Mouse (Mus musculus): Measurements from ENCODE around the gene Capzb.

DNA sequence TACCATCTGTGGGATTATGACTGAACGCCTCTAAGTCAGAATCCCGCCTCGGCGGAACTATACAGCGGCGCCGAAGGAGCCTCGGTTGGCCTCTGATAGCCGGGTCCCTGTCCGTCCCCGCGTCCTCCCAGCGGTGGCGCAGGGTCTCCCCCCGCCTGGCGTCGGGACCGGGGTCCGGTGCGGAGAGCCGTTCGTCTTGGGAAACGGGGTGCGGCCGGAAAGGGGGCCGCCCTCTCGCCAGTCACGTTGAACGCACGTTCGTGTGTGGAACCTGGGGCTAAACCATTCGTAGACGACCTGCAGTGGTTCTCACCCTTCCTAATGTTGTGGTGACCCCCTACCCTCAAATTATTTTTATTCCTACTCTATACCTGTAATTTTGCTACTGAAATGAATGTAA, 145.4 kb downstream of the Capzb start:
- TF ChIP-seq CTCF (IDR thresholded peaks at IDR 0.05) (no peak), EP300 (IDR thresholded peaks at IDR 0.05) (no peak)

All from lung, postnatal 0 days (tissue).